Mouse (Mus musculus) liver, postnatal 0 days (tissue): ENCODE data around the gene Gm45618.

Experiments
- CTCF ChIP-seq: sonication (generic); IDR thresholded peaks from 2 replicates; pipeline ENCODE4 v1.5.1; 2016; ENCODE audit warnings: antibody characterized with exemption, low read depth
- EP300 ChIP-seq: IDR thresholded peaks from 2 replicates; pipeline ENCODE4 v1.6.1; 2016; ENCODE audit warnings: antibody characterized with exemption, low read depth, mild to moderate bottlenecking

DNA sequence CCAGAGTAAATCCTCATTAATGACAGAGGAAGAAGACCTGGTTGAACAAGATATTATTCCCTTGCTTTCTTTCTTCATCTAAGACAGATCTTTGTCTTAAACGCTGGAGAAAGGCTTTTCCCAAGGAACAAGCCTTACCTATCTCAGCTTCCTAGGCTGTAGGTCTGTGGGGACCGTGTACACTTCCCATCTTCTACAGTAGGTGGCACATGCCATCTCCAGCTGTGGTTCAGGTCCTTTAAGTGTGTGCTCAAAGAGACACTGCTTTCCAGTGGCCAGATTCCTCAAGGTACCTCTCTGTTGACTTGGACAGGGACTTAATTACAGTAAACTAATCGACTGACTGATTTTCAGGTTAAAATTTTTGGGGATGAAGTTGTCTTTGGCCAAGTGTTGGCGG lies 8.3 kb upstream of the Gm45618 start:
- TF ChIP-seq EP300 = no peak
- 0 out of 2 replicates have a peak, but pooled peaks have one; percentile 16 for TF ChIP-seq CTCF
